Mouse (Mus musculus): Measurements from ENCODE around the gene 6030445D17Rik. TPM values are rescaled to one million over a fixed set of nuclear protein-coding genes. Genes with fewer than 3 reads are reported as not detected.
A peak's percentile ranks its signal among the peaks of the same experiment; 100 is the strongest.

Gene 6030445D17Rik
- polyA plus RNA-seq, 1 experiment from 2014 or later: 0.18 TPM

- H3K4me3 ChIP-seq: no peak overlapping the region
- H3K27me3 ChIP-seq (ENCODE audit: insufficient read depth, poor library complexity, severe bottlenecking): no peaks in the 10 kb centered on the region
- DNase-seq (ENCODE audit: low spot score): no peak
- no peaks in the 10 kb centered on the region for H3K9me3 ChIP-seq
- no peak overlapping the region for H3K27ac ChIP-seq
- H3K4me1 ChIP-seq: no peaks in the 10 kb centered on the region
- 69% methylated on average over 4 of the region's 4 CpGs for WGBS
- H3K36me3 ChIP-seq: no peaks in the 10 kb centered on the region
These were observed 17.5 kb upstream of the 6030445D17Rik start for GRCm38 (mm10) chr4:136444561-136444960.

DNA sequence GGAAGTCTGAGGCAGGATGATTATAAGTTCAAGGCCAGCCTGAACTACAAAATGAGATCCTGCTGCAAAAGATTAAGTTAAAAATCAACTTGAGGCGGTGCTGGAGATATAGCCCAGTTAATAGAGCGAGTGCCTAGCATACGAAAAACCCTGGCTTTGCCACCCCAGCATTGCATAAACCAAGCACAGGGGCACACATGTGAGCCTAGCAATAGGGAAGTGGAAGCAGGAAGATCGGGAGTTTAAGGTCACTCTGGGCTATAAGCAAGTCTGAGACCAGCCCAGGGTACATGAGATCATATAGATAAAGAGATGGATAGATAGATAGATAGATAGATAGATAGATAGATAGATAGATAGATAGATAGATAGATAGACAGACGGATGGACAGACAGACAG is 12.3 kb upstream of the 6030445D17Rik start:
- Histone ChIP-seq H3K4me1 (peaks cover 10% of the 10 kb centered on the region), H3K9me3 (no peaks in the 10 kb centered on the region), H3K36me3 (no peaks in the 10 kb centered on the region), H3K4me3 (no peak overlapping the region), H3K27ac (no peak overlapping the region), H3K27me3 (ENCODE audit: insufficient read depth, poor library complexity, severe bottlenecking) (no peaks in the 10 kb centered on the region)
- WGBS: 84% methylated on average over 5 of the region's 5 CpGs
- DNase-seq (ENCODE audit: low spot score): no peak

- Histone ChIP-seq H3K9me3 (no peaks in the 10 kb centered on the region), H3K27ac (no peak overlapping the region)
- 66% methylated on average over 4 of the region's 4 CpGs for WGBS
These were observed 11.8 kb upstream of the 6030445D17Rik start for GRCm38 (mm10) chr4:136450271-136450670.

DNA sequence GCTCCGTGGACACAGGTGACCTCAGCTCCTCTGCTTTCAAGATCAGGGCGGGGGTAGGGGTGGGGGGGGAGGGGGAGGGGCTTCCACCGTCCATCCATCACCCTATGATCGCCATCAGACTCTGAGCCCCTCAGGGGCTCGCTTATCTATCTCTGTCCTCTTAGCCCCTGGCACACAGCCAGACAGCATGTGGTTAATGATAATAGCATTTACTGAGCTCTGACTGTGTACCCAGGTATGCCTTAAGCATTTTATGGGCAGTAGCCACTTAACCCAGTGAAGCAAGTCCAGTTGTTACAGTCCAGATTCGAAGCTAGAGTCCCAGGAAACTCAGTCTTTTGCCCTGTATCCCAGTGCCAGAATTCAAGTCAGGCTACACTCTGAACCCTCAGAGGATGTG is 10.5 kb upstream of the 6030445D17Rik start:
- no peak overlapping the region for H3K4me3 ChIP-seq
- DNase-seq (ENCODE audit: low spot score): no peak
- peaks cover 16% of the 10 kb centered on the region for H3K4me1 ChIP-seq
- H3K9me3 ChIP-seq: no peaks in the 10 kb centered on the region
- no peaks in the 10 kb centered on the region for H3K27me3 ChIP-seq (ENCODE audit: insufficient read depth, poor library complexity, severe bottlenecking)
- H3K27ac ChIP-seq: 0 out of 2 replicates have a peak overlapping the region, but pooled peaks have one; percentile 52
- H3K36me3 ChIP-seq: no peaks in the 10 kb centered on the region
- 8% methylated on average over 6 of the region's 6 CpGs for WGBS

More at GRCm38 (mm10) chr4:136450271-136450670, 11.8 kb upstream of the 6030445D17Rik start:
- Histone ChIP-seq H3K36me3 (no peaks in the 10 kb centered on the region), H3K27me3 (ENCODE audit: insufficient read depth, poor library complexity, severe bottlenecking) (no peaks in the 10 kb centered on the region), H3K4me3 (no peak overlapping the region), H3K4me1 (peaks cover 14% of the 10 kb centered on the region)
- DNase-seq (ENCODE audit: low spot score): no peak

- 79% methylated on average over 3 of the region's 3 CpGs for WGBS
These were observed 9.8 kb upstream of the 6030445D17Rik start for GRCm38 (mm10) chr4:136452286-136452685.

DNA sequence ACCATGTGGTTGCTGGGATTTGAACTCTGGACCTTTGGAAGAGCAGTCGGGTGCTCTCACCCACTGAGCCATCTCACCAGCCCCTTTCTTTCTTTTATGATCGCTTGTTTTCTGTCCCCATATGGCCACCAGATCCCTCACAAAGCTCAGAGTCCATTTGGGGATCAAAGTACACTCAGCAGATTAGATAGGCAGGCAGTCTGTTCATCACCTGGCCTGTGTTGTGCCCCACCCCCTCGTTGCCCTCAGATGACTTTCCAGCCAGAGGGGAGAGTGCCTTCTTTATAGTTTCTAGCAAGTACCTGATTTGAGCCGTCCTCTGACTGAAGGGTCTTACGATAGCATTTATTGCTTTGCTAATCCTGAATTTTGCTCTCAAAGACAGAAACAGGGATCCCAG is 9.3 kb upstream of the 6030445D17Rik start:
- H3K4me1 ChIP-seq: peaks cover 16% of the 10 kb centered on the region
- H3K9me3 ChIP-seq: no peaks in the 10 kb centered on the region
- WGBS: 53% methylated on average over 5 of the region's 5 CpGs
- H3K27me3 ChIP-seq (ENCODE audit: insufficient read depth, poor library complexity, severe bottlenecking): no peaks in the 10 kb centered on the region
- no peak overlapping the region for H3K4me3 ChIP-seq
- no peak for DNase-seq (ENCODE audit: low spot score)
- no peak overlapping the region for H3K27ac ChIP-seq
- H3K36me3 ChIP-seq: no peaks in the 10 kb centered on the region

More at GRCm38 (mm10) chr4:136452286-136452685, 9.8 kb upstream of the 6030445D17Rik start:
- no peak overlapping the region for H3K27ac ChIP-seq
- no peak overlapping the region for H3K4me3 ChIP-seq
- peaks cover 16% of the 10 kb centered on the region for H3K4me1 ChIP-seq
- H3K27me3 ChIP-seq (ENCODE audit: insufficient read depth, poor library complexity, severe bottlenecking): no peaks in the 10 kb centered on the region
- DNase-seq (ENCODE audit: low spot score): no peak
- no peaks in the 10 kb centered on the region for H3K36me3 ChIP-seq
- no peaks in the 10 kb centered on the region for H3K9me3 ChIP-seq

GRCm38 (mm10) chr4:136454850-136455260 is 7.2 kb upstream of the 6030445D17Rik start:
- WGBS: 4% methylated on average over 10 of the region's 10 CpGs
- peak; percentile 92 for DNase-seq (ENCODE audit: low spot score)
- H3K36me3 ChIP-seq: no peaks in the 10 kb centered on the region

DNA sequence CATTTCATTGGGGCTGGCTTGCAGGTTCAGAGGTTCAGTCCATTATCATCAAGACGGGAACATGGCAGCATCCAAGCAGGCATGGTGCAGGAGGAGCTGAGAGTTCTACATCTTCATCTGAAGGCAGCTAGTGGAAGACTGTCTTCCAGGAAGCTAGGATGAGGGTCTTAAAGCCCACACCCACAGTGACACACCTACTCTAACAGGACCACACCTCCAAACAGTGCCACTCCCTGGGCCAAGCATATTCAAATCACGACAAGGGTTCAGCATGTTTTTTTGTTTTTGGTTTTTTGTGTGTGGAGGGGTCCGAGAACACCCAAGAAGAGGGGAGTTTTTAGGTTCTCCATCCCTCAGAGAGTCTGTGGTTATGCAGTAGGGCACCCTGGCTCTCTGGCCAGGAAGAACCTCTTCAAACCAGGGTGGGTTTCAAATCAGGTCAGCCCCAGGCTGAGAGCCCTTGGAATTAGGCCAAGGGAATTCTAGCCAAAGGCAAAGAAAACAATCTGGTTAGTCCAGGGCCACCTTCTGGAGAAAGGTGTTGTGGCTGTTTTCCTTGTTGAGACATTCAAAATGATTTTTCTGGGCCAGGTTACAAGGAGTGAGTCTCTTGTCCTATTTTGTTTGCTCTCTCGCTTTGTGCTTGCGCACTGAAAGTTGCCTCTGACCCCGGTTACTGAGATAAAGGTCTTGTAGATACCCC is 5.4 kb upstream of the 6030445D17Rik start:
- H3K4me1 ChIP-seq: peaks cover 11% of the 10 kb centered on the region
- WGBS: 87% methylated on average over 6 of the region's 6 CpGs
- peaks cover 6% of the 10 kb centered on the region; the same call in 1 of the 2 replicates for H3K27me3 ChIP-seq (ENCODE audit: insufficient read depth, poor library complexity, severe bottlenecking)
- no peak for DNase-seq (ENCODE audit: low spot score)
- no peak overlapping the region for H3K4me3 ChIP-seq
- H3K36me3 ChIP-seq: no peaks in the 10 kb centered on the region
- H3K27ac ChIP-seq: no peak overlapping the region
- no peaks in the 10 kb centered on the region for H3K9me3 ChIP-seq

More at GRCm38 (mm10) chr4:136454850-136455260, 7.2 kb upstream of the 6030445D17Rik start:
- peak overlapping the region; percentile 51 for H3K4me3 ChIP-seq
- H3K4me1 ChIP-seq: peaks cover 16% of the 10 kb centered on the region
- H3K27me3 ChIP-seq (ENCODE audit: insufficient read depth, poor library complexity, severe bottlenecking): no peaks in the 10 kb centered on the region
- H3K9me3 ChIP-seq: no peaks in the 10 kb centered on the region
- H3K27ac ChIP-seq: no peak overlapping the region

DNA sequence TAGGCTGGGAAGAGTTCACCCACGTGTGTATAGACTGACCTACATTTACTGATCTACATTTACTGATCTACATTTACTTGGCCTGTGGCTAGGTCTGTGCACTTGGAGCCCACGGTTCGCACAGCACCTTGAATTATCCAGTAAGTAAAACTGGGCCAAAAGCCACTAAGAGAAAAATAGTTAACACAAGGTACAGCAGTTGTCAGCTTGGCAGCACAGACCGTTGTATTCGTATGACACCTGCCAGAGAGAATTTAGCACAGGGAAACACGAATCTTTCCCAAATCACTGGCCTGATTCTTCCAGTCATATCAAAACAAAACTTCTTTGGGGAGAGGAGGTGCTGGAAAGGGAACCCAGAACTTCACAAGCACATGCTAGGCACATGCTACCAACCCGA is 3.8 kb upstream of the 6030445D17Rik start:
- 76% methylated on average over 7 of the region's 7 CpGs for WGBS
- DNase-seq (ENCODE audit: low spot score): no peak
- H3K4me1 ChIP-seq: peaks cover 22% of the 10 kb centered on the region
- H3K4me3 ChIP-seq: no peak overlapping the region
- no peaks in the 10 kb centered on the region for H3K36me3 ChIP-seq
- no peaks in the 10 kb centered on the region for H3K9me3 ChIP-seq
- peaks cover 10% of the 10 kb centered on the region; the same call in 1 of the 2 replicates for H3K27me3 ChIP-seq (ENCODE audit: insufficient read depth, poor library complexity, severe bottlenecking)
- no peak overlapping the region for H3K27ac ChIP-seq

GRCm38 (mm10) chr4:136459210-136459609 is 2.8 kb upstream of the 6030445D17Rik start:
- Histone ChIP-seq H3K27me3 (ENCODE audit: insufficient read depth, poor library complexity, severe bottlenecking) (peaks cover 19% of the 10 kb centered on the region; the same call in 1 of the 2 replicates), H3K4me1 (peaks cover 27% of the 10 kb centered on the region)
- WGBS: 85% methylated on average over 12 of the region's 12 CpGs

GRCm38 (mm10) chr4:136461206-136461605 is 844 bp upstream of the 6030445D17Rik start:
- no peak for DNase-seq (ENCODE audit: low spot score)
- Histone ChIP-seq H3K27ac (no peak overlapping the region), H3K4me3 (no peak overlapping the region), H3K9me3 (no peaks in the 10 kb centered on the region), H3K4me1 (peaks cover 26% of the 10 kb centered on the region), H3K27me3 (ENCODE audit: insufficient read depth, poor library complexity, severe bottlenecking) (peaks cover 30% of the 10 kb centered on the region), H3K36me3 (no peaks in the 10 kb centered on the region)
- WGBS: 35% methylated on average over 4 of the region's 4 CpGs

More at GRCm38 (mm10) chr4:136459210-136459609, 2.8 kb upstream of the 6030445D17Rik start:
- Histone ChIP-seq H3K27ac (no peak overlapping the region), H3K9me3 (no peaks in the 10 kb centered on the region), H3K4me3 (no peak overlapping the region), H3K36me3 (no peaks in the 10 kb centered on the region)
- no peak for DNase-seq (ENCODE audit: low spot score)

GRCm38 (mm10) chr4:136461761-136462085 is 327 bp upstream of the 6030445D17Rik start:
- 13% methylated on average over 6 of the region's 6 CpGs for WGBS
- H3K27me3 ChIP-seq (ENCODE audit: insufficient read depth, poor library complexity, severe bottlenecking): peaks cover 30% of the 10 kb centered on the region
- H3K36me3 ChIP-seq: no peaks in the 10 kb centered on the region
- DNase-seq (ENCODE audit: low spot score): no peak
- H3K4me3 ChIP-seq: peak overlapping the region; percentile 86
- no peaks in the 10 kb centered on the region for H3K9me3 ChIP-seq
- peak overlapping the region; percentile 93 for H3K27ac ChIP-seq
- peaks cover 29% of the 10 kb centered on the region for H3K4me1 ChIP-seq

DNA sequence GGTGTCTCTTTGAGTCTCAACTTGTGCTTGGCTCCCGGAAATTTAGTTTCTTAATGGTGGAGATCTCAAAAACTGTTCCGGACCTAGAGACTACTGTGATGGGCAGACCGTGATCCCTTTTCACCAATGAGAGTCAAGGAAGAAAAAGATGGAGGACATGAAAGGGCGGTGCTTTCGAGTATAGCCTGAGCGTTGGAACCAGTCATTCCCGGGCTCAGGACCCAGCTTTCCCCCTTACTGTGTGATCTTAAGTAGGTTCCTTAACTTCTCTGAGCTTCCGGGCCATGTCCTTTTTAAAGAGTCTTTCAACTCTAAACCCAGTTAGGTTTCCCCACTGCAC is 759 bp downstream of the 6030445D17Rik start:
- Histone ChIP-seq H3K27me3 (ENCODE audit: insufficient read depth, poor library complexity, severe bottlenecking) (peaks cover 30% of the 10 kb centered on the region), H3K4me1 (peaks cover 29% of the 10 kb centered on the region), H3K9me3 (no peaks in the 10 kb centered on the region), H3K4me3 (peak overlapping the region; percentile 86), H3K27ac (peak overlapping the region; percentile 93), H3K36me3 (no peaks in the 10 kb centered on the region)
- WGBS: 3% methylated on average over 8 of the region's 8 CpGs
- DNase-seq (ENCODE audit: low spot score): no peak
